Mouse (Mus musculus) E14TG2a.4 (cell line): ENCODE measurements around the gene Ifnl2.

ENCODE experiments used
- CTCF ChIP-seq: conservative IDR thresholded peaks from 2 replicates; pipeline ENCODE4 v1.5.1; 2014; ENCODE audit warnings: low read length
- NANOG ChIP-seq: IDR thresholded peaks from 2 replicates; pipeline ENCODE4 v1.6.1; 2014; ENCODE audit warnings: borderline replicate concordance, low read length, mixed read lengths
- POU5F1 ChIP-seq: IDR thresholded peaks from 2 replicates; pipeline ENCODE4 v1.6.1; 2014; ENCODE audit warnings: low read length, borderline replicate concordance

- TF ChIP-seq CTCF (no peak), NANOG (no peak), POU5F1 (no peak)
These were observed 32.9 kb downstream of the Ifnl2 start for GRCm38 (mm10) chr7:28477363-28477762.
